Mouse (Mus musculus): ENCODE data around the gene Sh3d21. TPM values are rescaled to one million over a fixed set of nuclear protein-coding genes. Genes with fewer than 3 reads are reported as not detected.

Sh3d21 gene
- total and polyA plus RNA-seq, 3 experiments, result 0.27 to 0.69 (median 0.53) TPM

DNA sequence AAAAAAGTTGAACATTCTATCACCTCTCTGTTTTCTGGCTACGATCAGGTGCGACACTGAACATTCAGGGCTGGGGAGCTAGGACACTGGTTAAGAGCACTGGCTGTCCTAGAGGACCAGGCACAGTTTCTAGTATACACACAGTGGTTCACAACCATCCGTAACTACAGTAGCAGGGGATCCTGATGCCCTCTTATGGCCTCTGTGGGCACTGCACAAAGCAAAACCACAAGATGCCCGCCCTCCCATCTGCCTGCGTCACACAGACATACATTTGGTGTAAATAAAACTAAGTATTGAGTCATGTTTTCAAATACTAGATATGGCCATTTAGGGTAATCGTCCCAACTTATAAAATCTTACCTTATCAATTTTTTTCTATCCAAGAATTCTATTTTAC lies 5.7 kb downstream of the Sh3d21 start:
- peaks cover 28% of the 10 kb centered on the region for H3K4me1 ChIP-seq (ENCODE audit: insufficient read depth, low read depth, low read length)
- H3K9me3 ChIP-seq (replicated peaks), result no peaks in the 10 kb centered on the region
- TF ChIP-seq TAL1 (conservative IDR thresholded peaks at IDR 0.05; ENCODE audit: low read depth, low read length), result no peak
- TF ChIP-seq CTCF (IDR thresholded peaks at IDR 0.05; ENCODE audit: low read depth, low read length), result peak; percentile 40
- H3K36me3 ChIP-seq (replicated peaks), result no peaks in the 10 kb centered on the region
- no peak overlapping the region for H3K4me3 ChIP-seq (ENCODE audit: low read depth, low read length)
- peak; percentile 29 for DNase-seq (ENCODE audit: low spot score)
- no peak; the same call in 1 of the 2 replicates for ATAC-seq (ENCODE audit: extremely low read depth, insufficient number of reproducible peaks, low FRiP score, poor library complexity, severe bottlenecking)
- peaks cover 7% of the 10 kb centered on the region; the same call in 1 of the 2 replicates for H3K27me3 ChIP-seq (ENCODE audit: insufficient read depth, low read length)

DNA sequence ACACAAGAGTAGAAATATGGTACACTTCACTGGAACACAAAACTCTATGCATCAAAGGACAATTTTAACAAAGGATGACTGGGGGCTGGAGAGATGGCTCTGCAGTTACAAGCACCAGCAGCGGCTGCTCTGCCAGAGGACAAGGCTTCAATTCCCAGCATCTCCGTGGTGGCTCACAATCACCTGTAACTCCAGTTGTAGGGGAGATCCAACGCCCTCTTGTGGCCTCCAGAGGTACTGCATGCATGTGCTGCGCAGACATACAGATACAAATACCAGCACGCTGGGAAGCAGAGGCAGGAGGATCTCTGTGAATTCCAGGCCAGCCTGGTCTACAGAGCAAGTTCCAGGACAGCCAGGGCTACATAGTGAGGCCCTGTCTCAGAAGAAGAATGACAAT lies 6.7 kb downstream of the Sh3d21 start:
- Histone ChIP-seq H3K9me3 (replicated peaks) (no peaks in the 10 kb centered on the region), H3K27me3 (ENCODE audit: insufficient read depth, low read length) (peaks cover 15% of the 10 kb centered on the region; the same call in 1 of the 2 replicates), H3K4me1 (ENCODE audit: insufficient read depth, low read depth, low read length) (peaks cover 20% of the 10 kb centered on the region), H3K4me3 (ENCODE audit: low read depth, low read length) (no peak overlapping the region), H3K36me3 (replicated peaks) (no peaks in the 10 kb centered on the region)
- ATAC-seq (ENCODE audit: extremely low read depth, insufficient number of reproducible peaks, low FRiP score, poor library complexity, severe bottlenecking) (no peak), DNase-seq (ENCODE audit: low spot score) (no peak)
- TF ChIP-seq POLR2AphosphoS5 (IDR thresholded peaks at IDR 0.05; ENCODE audit: insufficient replicate concordance, low read depth, low read length), result no peak
- no peak for TF ChIP-seq TAL1 (conservative IDR thresholded peaks at IDR 0.05; ENCODE audit: low read depth, low read length)
- peak; percentile 89 for TF ChIP-seq CTCF (IDR thresholded peaks at IDR 0.05; ENCODE audit: low read depth, low read length)
- TF ChIP-seq GATA2 (IDR thresholded peaks at IDR 0.05; ENCODE audit: borderline replicate concordance, low read depth, low read length), result no peak
- TF ChIP-seq GATA1 (IDR thresholded peaks at IDR 0.05; ENCODE audit: borderline replicate concordance, low read length), result no peak

DNA sequence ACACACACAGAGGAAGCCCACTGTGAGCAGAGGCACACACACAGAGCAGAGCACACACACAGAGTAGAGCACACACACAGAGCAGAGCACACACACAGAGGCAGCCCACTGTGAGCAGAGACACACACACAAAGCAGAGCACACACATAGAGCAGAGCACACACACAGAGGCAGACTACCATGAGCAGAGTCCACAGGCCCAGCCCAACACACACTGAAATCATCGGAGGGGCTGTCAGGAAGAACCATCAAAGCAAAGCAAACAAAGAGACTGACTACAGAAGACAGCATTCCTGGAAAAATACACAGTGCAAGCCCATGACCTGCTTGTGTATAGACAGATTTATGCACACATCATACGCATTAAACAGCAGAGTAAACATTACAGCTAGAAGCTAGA lies 7.4 kb downstream of the Sh3d21 start:
- no peak for TF ChIP-seq TAL1 (conservative IDR thresholded peaks at IDR 0.05; ENCODE audit: low read depth, low read length)
- no peak for TF ChIP-seq GATA2 (IDR thresholded peaks at IDR 0.05; ENCODE audit: borderline replicate concordance, low read depth, low read length)
- no peak for TF ChIP-seq GATA1 (IDR thresholded peaks at IDR 0.05; ENCODE audit: borderline replicate concordance, low read length)
- TF ChIP-seq POLR2AphosphoS5 (IDR thresholded peaks at IDR 0.05; ENCODE audit: insufficient replicate concordance, low read depth, low read length), result no peak
- no peak for TF ChIP-seq CTCF (IDR thresholded peaks at IDR 0.05; ENCODE audit: low read depth, low read length)
- DNase-seq (ENCODE audit: low spot score), result no peak
- no peaks in the 10 kb centered on the region for H3K36me3 ChIP-seq (replicated peaks)
- no peaks in the 10 kb centered on the region for H3K9me3 ChIP-seq (replicated peaks)
- H3K4me3 ChIP-seq (ENCODE audit: low read depth, low read length), result no peak overlapping the region
- H3K27me3 ChIP-seq (ENCODE audit: insufficient read depth, low read length), result peaks cover 22% of the 10 kb centered on the region
- no peak for ATAC-seq (ENCODE audit: extremely low read depth, insufficient number of reproducible peaks, low FRiP score, poor library complexity, severe bottlenecking)
- peaks cover 18% of the 10 kb centered on the region for H3K4me1 ChIP-seq (ENCODE audit: insufficient read depth, low read depth, low read length)

GRCm38 (mm10) chr4:126155183-126155582 lies 8.1 kb downstream of the Sh3d21 start:
- no peak for ATAC-seq (ENCODE audit: extremely low read depth, insufficient number of reproducible peaks, low FRiP score, poor library complexity, severe bottlenecking)
- no peaks in the 10 kb centered on the region for H3K9me3 ChIP-seq (replicated peaks)
- H3K4me1 ChIP-seq (ENCODE audit: insufficient read depth, low read depth, low read length), result peaks cover 15% of the 10 kb centered on the region; the same call in 1 of the 2 replicates
- H3K27me3 ChIP-seq (ENCODE audit: insufficient read depth, low read length), result peaks cover 25% of the 10 kb centered on the region
- H3K4me3 ChIP-seq (ENCODE audit: low read depth, low read length), result no peak overlapping the region
- no peak for DNase-seq (ENCODE audit: low spot score)
- H3K36me3 ChIP-seq (replicated peaks), result no peaks in the 10 kb centered on the region
- TF ChIP-seq POLR2AphosphoS5 (IDR thresholded peaks at IDR 0.05; ENCODE audit: insufficient replicate concordance, low read depth, low read length) (no peak), GATA1 (IDR thresholded peaks at IDR 0.05; ENCODE audit: borderline replicate concordance, low read length) (no peak), TAL1 (conservative IDR thresholded peaks at IDR 0.05; ENCODE audit: low read depth, low read length) (no peak), GATA2 (IDR thresholded peaks at IDR 0.05; ENCODE audit: borderline replicate concordance, low read depth, low read length) (no peak), CTCF (IDR thresholded peaks at IDR 0.05; ENCODE audit: low read depth, low read length) (no peak)

- H3K36me3 ChIP-seq (replicated peaks), result no peaks in the 10 kb centered on the region
- DNase-seq (ENCODE audit: low spot score), result no peak
- H3K4me1 ChIP-seq (ENCODE audit: insufficient read depth, low read depth, low read length), result peaks cover 24% of the 10 kb centered on the region
- no peak overlapping the region for H3K4me3 ChIP-seq (ENCODE audit: low read depth, low read length)
- H3K27me3 ChIP-seq (ENCODE audit: insufficient read depth, low read length), result peaks cover 38% of the 10 kb centered on the region
- no peaks in the 10 kb centered on the region for H3K9me3 ChIP-seq (replicated peaks)
- ATAC-seq (ENCODE audit: extremely low read depth, insufficient number of reproducible peaks, low FRiP score, poor library complexity, severe bottlenecking), result no peak
- TF ChIP-seq POLR2AphosphoS5 (IDR thresholded peaks at IDR 0.05; ENCODE audit: insufficient replicate concordance, low read depth, low read length), result no peak
- no peak for TF ChIP-seq CTCF (IDR thresholded peaks at IDR 0.05; ENCODE audit: low read depth, low read length)
- TF ChIP-seq GATA2 (IDR thresholded peaks at IDR 0.05; ENCODE audit: borderline replicate concordance, low read depth, low read length), result no peak
Observed at GRCm38 (mm10) chr4:126152864-126153263, 10.4 kb downstream of the Sh3d21 start.

- ATAC-seq (ENCODE audit: extremely low read depth, insufficient number of reproducible peaks, low FRiP score, poor library complexity, severe bottlenecking) (no peak), DNase-seq (ENCODE audit: low spot score) (no peak)
- TF ChIP-seq GATA2 (IDR thresholded peaks at IDR 0.05; ENCODE audit: borderline replicate concordance, low read depth, low read length) (no peak), GATA1 (IDR thresholded peaks at IDR 0.05; ENCODE audit: borderline replicate concordance, low read length) (no peak), POLR2AphosphoS5 (IDR thresholded peaks at IDR 0.05; ENCODE audit: insufficient replicate concordance, low read depth, low read length) (no peak), CTCF (IDR thresholded peaks at IDR 0.05; ENCODE audit: low read depth, low read length) (no peak), TAL1 (conservative IDR thresholded peaks at IDR 0.05; ENCODE audit: low read depth, low read length) (no peak)
- H3K27me3 ChIP-seq (ENCODE audit: insufficient read depth, low read length), result peaks cover 46% of the 10 kb centered on the region
- H3K4me1 ChIP-seq (ENCODE audit: insufficient read depth, low read depth, low read length), result peaks cover 24% of the 10 kb centered on the region
- no peaks in the 10 kb centered on the region for H3K9me3 ChIP-seq (replicated peaks)
- H3K36me3 ChIP-seq (replicated peaks), result no peaks in the 10 kb centered on the region
- H3K4me3 ChIP-seq (ENCODE audit: low read depth, low read length), result no peak overlapping the region
Observed at GRCm38 (mm10) chr4:126151701-126152440, 11.4 kb downstream of the Sh3d21 start.
